Mouse (Mus musculus): ENCODE measurements around the gene Gm17268.

- no peak for TF ChIP-seq GATA1 (IDR thresholded peaks at IDR 0.05; ENCODE audit: borderline replicate concordance, low read length)
- no peak for TF ChIP-seq FLI1 (IDR thresholded peaks at IDR 0.05; ENCODE audit: low read length)
These were observed 19.3 kb upstream of the Gm17268 start, which contains the start of gene Ccl11 for GRCm38 (mm10) chr11:82057646-82058045.
